Mouse (Mus musculus): ENCODE results near the gene Sugct. TPM values are rescaled to one million over a fixed set of nuclear protein-coding genes. Genes with fewer than 3 reads are reported as not detected.
A peak's percentile ranks its signal among the peaks of the same experiment; 100 is the strongest.

Sugct gene
- polyA plus RNA-seq, 1 experiment = not detected

GRCm38 (mm10) chr13:17700090-17700715 is 4.8 kb upstream of the Sugct start:
- H3K4me1 ChIP-seq (ENCODE audit: control insufficient read depth, insufficient read depth, low read length) = no peaks in the 10 kb centered on the region
- TF ChIP-seq CTCF (IDR thresholded peaks at IDR 0.05; ENCODE audit: control insufficient read depth, insufficient read depth, low read length) = no peak
- no peak for TF ChIP-seq POLR2A (IDR thresholded peaks at IDR 0.05; ENCODE audit: borderline replicate concordance, control insufficient read depth, low read depth, low read length)
- WGBS = 80% methylated on average over 3 of the region's 3 CpGs
- H3K4me3 ChIP-seq (replicated peaks; ENCODE audit: control insufficient read depth, low read depth, low read length) = no peak overlapping the region
- H3K27ac ChIP-seq (ENCODE audit: control insufficient read depth, insufficient read depth, low read depth, low read length, poor library complexity) = no peak overlapping the region

GRCm38 (mm10) chr13:17695898-17696580 is 686 bp upstream of the Sugct start:
- Histone ChIP-seq H3K4me1 (ENCODE audit: control insufficient read depth, insufficient read depth, low read length) (no peaks in the 10 kb centered on the region), H3K4me3 (replicated peaks; ENCODE audit: control insufficient read depth, low read depth, low read length) (peak overlapping the region; percentile 77), H3K27ac (ENCODE audit: control insufficient read depth, insufficient read depth, low read depth, low read length, poor library complexity) (peak overlapping the region; percentile 92)
- TF ChIP-seq CTCF (IDR thresholded peaks at IDR 0.05; ENCODE audit: control insufficient read depth, insufficient read depth, low read length) (no peak), POLR2A (IDR thresholded peaks at IDR 0.05; ENCODE audit: borderline replicate concordance, control insufficient read depth, low read depth, low read length) (no peak)
- WGBS = 2% methylated on average over 7 of the region's 7 CpGs

- no peak for TF ChIP-seq CTCF (IDR thresholded peaks at IDR 0.05; ENCODE audit: control insufficient read depth, insufficient read depth, low read length)
- TF ChIP-seq POLR2A (IDR thresholded peaks at IDR 0.05; ENCODE audit: borderline replicate concordance, control insufficient read depth, low read depth, low read length) = no peak
- WGBS = 0% methylated on average over 24 of the region's 25 CpGs
- peak overlapping the region; percentile 89 for H3K27ac ChIP-seq (ENCODE audit: control insufficient read depth, insufficient read depth, low read depth, low read length, poor library complexity)
- no peaks in the 10 kb centered on the region for H3K4me1 ChIP-seq (ENCODE audit: control insufficient read depth, insufficient read depth, low read length)
- peak overlapping the region; percentile 76 for H3K4me3 ChIP-seq (replicated peaks; ENCODE audit: control insufficient read depth, low read depth, low read length)
Observed at GRCm38 (mm10) chr13:17694414-17694813, 939 bp downstream of the Sugct start.

DNA sequence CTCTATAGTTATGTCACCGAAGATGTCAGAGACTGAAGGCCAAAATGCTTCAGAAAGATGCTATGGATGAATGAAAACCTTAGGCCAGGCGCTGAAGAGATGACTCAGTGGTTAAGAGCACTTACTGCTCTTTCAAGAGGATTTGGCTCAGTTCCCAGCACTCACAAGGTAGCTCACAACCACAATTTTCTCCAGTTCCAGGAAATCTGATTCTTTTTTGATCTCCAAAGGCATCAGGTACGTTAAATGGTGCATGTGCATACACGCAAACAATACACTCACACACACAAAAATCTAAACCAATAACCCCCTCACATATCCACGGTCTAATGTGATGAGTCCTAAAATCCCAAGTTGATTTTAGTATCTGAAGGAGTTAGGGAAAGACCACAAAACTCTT is 1.5 kb downstream of the Sugct start:
- TF ChIP-seq CTCF (IDR thresholded peaks at IDR 0.05; ENCODE audit: control insufficient read depth, insufficient read depth, low read length) = no peak
- TF ChIP-seq POLR2A (IDR thresholded peaks at IDR 0.05; ENCODE audit: borderline replicate concordance, control insufficient read depth, low read depth, low read length) = no peak
- Histone ChIP-seq H3K4me3 (replicated peaks; ENCODE audit: control insufficient read depth, low read depth, low read length) (no peak overlapping the region), H3K27ac (ENCODE audit: control insufficient read depth, insufficient read depth, low read depth, low read length, poor library complexity) (no peak overlapping the region), H3K4me1 (ENCODE audit: control insufficient read depth, insufficient read depth, low read length) (no peaks in the 10 kb centered on the region)
- WGBS = 29% methylated on average over 5 of the region's 5 CpGs

DNA sequence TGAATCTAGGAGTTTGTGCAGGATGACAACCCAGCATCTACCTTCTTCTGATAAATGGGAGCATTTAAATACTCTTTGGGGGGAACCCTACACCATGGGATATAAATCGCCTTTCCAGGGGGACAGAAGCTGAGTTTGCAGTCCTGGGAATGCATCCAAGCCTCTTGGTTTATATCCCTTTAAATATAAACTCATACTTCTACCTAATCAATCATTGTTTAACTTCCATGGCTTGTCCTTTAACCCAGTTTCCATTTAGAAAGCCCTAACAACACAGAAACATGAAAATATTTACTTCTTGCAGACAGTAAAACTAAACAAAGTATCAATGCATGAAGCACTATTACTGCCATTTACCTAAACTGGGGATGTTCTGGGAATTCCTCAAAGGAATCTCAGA is 3.9 kb downstream of the Sugct start:
- no peak for TF ChIP-seq POLR2A (IDR thresholded peaks at IDR 0.05; ENCODE audit: borderline replicate concordance, control insufficient read depth, low read depth, low read length)
- TF ChIP-seq CTCF (IDR thresholded peaks at IDR 0.05; ENCODE audit: control insufficient read depth, insufficient read depth, low read length) = no peak
- no peak overlapping the region for H3K4me3 ChIP-seq (replicated peaks; ENCODE audit: control insufficient read depth, low read depth, low read length)
- 78% methylated on average over 1 of the region's 1 CpGs for WGBS

GRCm38 (mm10) chr13:17690686-17691085 is 4.7 kb downstream of the Sugct start:
- H3K4me1 ChIP-seq (ENCODE audit: control insufficient read depth, insufficient read depth, low read length) = no peaks in the 10 kb centered on the region
- H3K27ac ChIP-seq (ENCODE audit: control insufficient read depth, insufficient read depth, low read depth, low read length, poor library complexity) = no peak overlapping the region
- no peak overlapping the region for H3K4me3 ChIP-seq (replicated peaks; ENCODE audit: control insufficient read depth, low read depth, low read length)
- TF ChIP-seq CTCF (IDR thresholded peaks at IDR 0.05; ENCODE audit: control insufficient read depth, insufficient read depth, low read length) = no peak
- no peak for TF ChIP-seq POLR2A (IDR thresholded peaks at IDR 0.05; ENCODE audit: borderline replicate concordance, control insufficient read depth, low read depth, low read length)

More for the DNA sequence above, 3.9 kb downstream of the Sugct start:
- no peaks in the 10 kb centered on the region for H3K4me1 ChIP-seq (ENCODE audit: control insufficient read depth, insufficient read depth, low read length)
- H3K27ac ChIP-seq (ENCODE audit: control insufficient read depth, insufficient read depth, low read depth, low read length, poor library complexity) = no peak overlapping the region

- Histone ChIP-seq H3K4me3 (replicated peaks; ENCODE audit: control insufficient read depth, low read depth, low read length) (no peak overlapping the region), H3K27ac (ENCODE audit: control insufficient read depth, insufficient read depth, low read depth, low read length, poor library complexity) (no peak overlapping the region), H3K4me1 (ENCODE audit: control insufficient read depth, insufficient read depth, low read length) (no peaks in the 10 kb centered on the region)
- no peak for TF ChIP-seq POLR2A (IDR thresholded peaks at IDR 0.05; ENCODE audit: borderline replicate concordance, control insufficient read depth, low read depth, low read length)
- no peak for TF ChIP-seq CTCF (IDR thresholded peaks at IDR 0.05; ENCODE audit: control insufficient read depth, insufficient read depth, low read length)
Observed at GRCm38 (mm10) chr13:17689461-17689860, 5.9 kb downstream of the Sugct start.

- Histone ChIP-seq H3K4me1 (ENCODE audit: control insufficient read depth, insufficient read depth, low read length) (no peaks in the 10 kb centered on the region), H3K4me3 (replicated peaks; ENCODE audit: control insufficient read depth, low read depth, low read length) (no peak overlapping the region), H3K27ac (ENCODE audit: control insufficient read depth, insufficient read depth, low read depth, low read length, poor library complexity) (no peak overlapping the region)
- WGBS = 65% methylated on average over 1 of the region's 1 CpGs
- TF ChIP-seq CTCF (IDR thresholded peaks at IDR 0.05; ENCODE audit: control insufficient read depth, insufficient read depth, low read length) (no peak), POLR2A (IDR thresholded peaks at IDR 0.05; ENCODE audit: borderline replicate concordance, control insufficient read depth, low read depth, low read length) (no peak)
Observed at GRCm38 (mm10) chr13:17671122-17671521, 24.2 kb downstream of the Sugct start.
